Mouse (Mus musculus): ENCODE results near the gene Nfix.

GRCm38 (mm10) chr8:84681476-84681875, 118.7 kb downstream of the Nfix start:
- no peak for TF ChIP-seq CTCF (IDR thresholded peaks at IDR 0.05)
- no peak for TF ChIP-seq POLR2A (IDR thresholded peaks at IDR 0.05; ENCODE audit: insufficient read depth, low read depth, low read length)
- no peak for TF ChIP-seq EP300 (IDR thresholded peaks at IDR 0.05; ENCODE audit: insufficient read depth, low read depth, low read length)

Data from heart, adult 2 months (tissue).